In the genomic region with DNA sequence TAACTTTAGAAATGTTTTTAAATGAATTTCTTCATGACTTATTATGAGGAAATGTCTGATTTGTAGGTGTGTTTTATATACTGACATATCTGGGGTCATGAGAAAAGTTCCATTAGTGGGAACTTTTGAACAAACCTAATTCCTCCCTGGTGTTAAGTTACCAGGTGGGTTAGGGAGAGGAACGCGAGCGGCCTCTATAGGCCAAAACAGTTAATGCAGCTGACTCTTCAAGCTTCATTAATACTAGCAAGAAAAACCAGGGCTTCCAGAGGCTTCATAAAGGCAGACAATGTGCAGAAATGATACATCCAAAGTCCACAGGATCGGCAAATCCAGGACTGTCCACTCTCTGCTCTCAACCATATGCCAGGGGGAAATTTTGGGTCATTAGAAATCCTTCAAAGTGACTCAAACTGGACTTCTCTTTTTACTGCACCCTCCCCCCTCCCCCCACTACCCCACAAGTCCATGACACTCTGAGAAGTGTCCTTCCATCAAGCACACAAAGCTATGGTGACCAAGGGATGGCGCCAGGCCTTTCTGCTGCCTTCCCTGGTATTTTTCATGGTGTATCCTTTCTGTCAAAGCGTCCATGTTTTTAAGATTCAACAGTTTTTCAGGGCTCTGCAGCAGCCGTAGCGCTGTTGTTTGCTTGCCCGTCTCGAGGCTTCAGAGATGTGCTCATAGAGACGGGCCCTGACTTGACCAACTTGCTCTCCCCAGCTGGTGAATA, we compare ENCODE assay signal across 9 mouse cellular contexts.
DNase-seq lines count a peak whose midpoint lies in the region; ATAC-seq and TF ChIP-seq lines count a peak whose summit lies in the region.
"Had no signal": no experiment of that assay in that cellular context is flagged by ENCODE, and none has a peak within 500 bp of the region (broad histone marks: within the 10 kb centered on the region; RNA-seq: fewer than 3 reads in every experiment).

No protein-coding gene starts in this region.

- 5% methylated on average over 11 of the region's 11 CpGs for WGBS in spleen, adult 2 months
- WGBS in hindbrain, postnatal 0 days, result under 1% methylated on average over 11 of the region's 11 CpGs
- 1% methylated on average over 11 of the region's 11 CpGs for WGBS in midbrain, embryonic 14.5 days

- no peaks in the 10 kb centered on the region for H3K9me3 ChIP-seq in hindbrain, postnatal 0 days (ENCODE audit: low read length)
- H3K9me3 ChIP-seq in midbrain, embryonic 14.5 days (ENCODE audit: control insufficient read depth, low read length), result no peaks in the 10 kb centered on the region

- H3K4me3 ChIP-seq in spleen, adult 2 months (ENCODE audit: extremely low read depth, insufficient read depth, insufficient read length), result no peak overlapping the region
- H3K4me3 ChIP-seq in hindbrain, postnatal 0 days (ENCODE audit: low read length), result peak overlapping the region; percentile 45; the same call in 1 of the 2 replicates
- peak overlapping the region; percentile 48 for H3K4me3 ChIP-seq in midbrain, embryonic 14.5 days (replicated peaks; ENCODE audit: low read depth, low read length)
- H3K4me3 ChIP-seq: erythroblast, embryonic 14.5 days had no signal

- H3K9ac ChIP-seq in hindbrain, postnatal 0 days (replicated peaks; ENCODE audit: low read length), result peak overlapping the region; percentile 63; the same call in 1 of the 2 replicates
- 0 out of 2 replicates have a peak overlapping the region, but pooled peaks have one; percentile 1 for H3K9ac ChIP-seq in midbrain, embryonic 14.5 days (replicated peaks; ENCODE audit: low read length)

- TF ChIP-seq POLR2A in spleen, adult 2 months (IDR thresholded peaks at IDR 0.05; ENCODE audit: low read depth, low read length), result no peak
- no peak for TF ChIP-seq POLR2A in brain, embryonic 14.5 days (IDR thresholded peaks at IDR 0.05; ENCODE audit: borderline replicate concordance, extremely low read depth, insufficient read depth, insufficient read length, poor library complexity, severe bottlenecking)

- no peak for ATAC-seq in hindbrain, postnatal 0 days
- peak; percentile 3; the same call in 1 of the 2 replicates for ATAC-seq in midbrain, embryonic 14.5 days (ENCODE audit: low FRiP score, low TSS enrichment)

- peak overlapping the region; percentile 84 for H3K4me2 ChIP-seq in hindbrain, postnatal 0 days (ENCODE audit: low read depth, low read length)
- H3K4me2 ChIP-seq in midbrain, embryonic 14.5 days (ENCODE audit: low read length), result peak overlapping the region; percentile 70

- peaks cover 19% of the 10 kb centered on the region for H3K27me3 ChIP-seq in spleen, adult 2 months (ENCODE audit: control insufficient read depth, insufficient read depth, low read length)
- H3K27me3 ChIP-seq in hindbrain, postnatal 0 days (ENCODE audit: insufficient read depth, low read length), result no peaks in the 10 kb centered on the region
- peaks cover 4% of the 10 kb centered on the region; the same call in 1 of the 2 replicates for H3K27me3 ChIP-seq in midbrain, embryonic 14.5 days (ENCODE audit: control insufficient read depth, insufficient read depth, low read length)

- H3K36me3 ChIP-seq in spleen, adult 2 months (ENCODE audit: control insufficient read depth, insufficient read depth, low read length), result no peaks in the 10 kb centered on the region
- no peaks in the 10 kb centered on the region for H3K36me3 ChIP-seq in hindbrain, postnatal 0 days (ENCODE audit: insufficient read depth, low read length)
- H3K36me3 ChIP-seq in midbrain, embryonic 14.5 days (ENCODE audit: control insufficient read depth, insufficient read depth, low read length), result no peaks in the 10 kb centered on the region

- peak; percentile 18; the same call in 1 of the 2 replicates for TF ChIP-seq CTCF in spleen, adult 2 months (IDR thresholded peaks at IDR 0.05; ENCODE audit: extremely low read depth, insufficient read depth, insufficient read length, insufficient replicate concordance)
- peak; percentile 79; the same call in 1 of the 2 replicates for TF ChIP-seq CTCF in brain, embryonic 14.5 days (IDR thresholded peaks at IDR 0.05; ENCODE audit: borderline replicate concordance, extremely low read depth, insufficient read depth, insufficient read length)
- peak; percentile 83 for TF ChIP-seq CTCF in hindbrain, postnatal 0 days (IDR thresholded peaks at IDR 0.05; ENCODE audit: low read depth)

- DNase-seq in spleen, adult 2 months (ENCODE audit: low read depth in 1 of 2, low spot score in 2 of 2), result peak in 1 of 2 experiments; percentile 27
- no peak for DNase-seq in spleen, postnatal 36 days (ENCODE audit: low spot score in 2 of 2)
- DNase-seq in brain, embryonic 14.5 days (ENCODE audit: low read depth), result peak; percentile 87
- DNase-seq in fibroblast of lung, adult 2 months (ENCODE audit: low read depth), result peak; percentile 40
- DNase-seq in hindbrain, postnatal 0 days (ENCODE audit: low spot score), result peak; percentile 89
- peak; percentile 77 to 80 for DNase-seq in left cerebral cortex, adult 18-20 months (ENCODE audit: low spot score in 2 of 2)
- DNase-seq in midbrain, embryonic 14.5 days, result peak; percentile 90
- DNase-seq in thymus, postnatal 36 days, result peak; percentile 27 to 49

- no peak overlapping the region for H3K27ac ChIP-seq in spleen, adult 2 months (ENCODE audit: insufficient read depth, low read length)
- H3K27ac ChIP-seq in hindbrain, postnatal 0 days, result peak overlapping the region; percentile 87
- peak overlapping the region; percentile 92 for H3K27ac ChIP-seq in midbrain, embryonic 14.5 days (replicated peaks; ENCODE audit: low read depth, low read length)

- peaks cover 3% of the 10 kb centered on the region; the same call in 1 of the 2 replicates for H3K4me1 ChIP-seq in spleen, adult 2 months (ENCODE audit: control insufficient read depth, insufficient read depth, insufficient read length)
- peaks cover 21% of the 10 kb centered on the region; the same call in 1 of the 2 replicates for H3K4me1 ChIP-seq in hindbrain, postnatal 0 days (ENCODE audit: insufficient read depth, low read length)
- H3K4me1 ChIP-seq in midbrain, embryonic 14.5 days (ENCODE audit: control insufficient read depth, insufficient read depth, low read length), result peaks cover 29% of the 10 kb centered on the region

Comparison
In these comparisons a context has a peak if more than half of its experiments do, and no peak if none do; other contexts are left out.
1. DNase-seq: peak in brain, embryonic 14.5 days (single experiment), fibroblast of lung, adult 2 months (single experiment), hindbrain, postnatal 0 days (single experiment), left cerebral cortex, adult 18-20 months (2 of 2), midbrain, embryonic 14.5 days (single experiment) and thymus, postnatal 36 days (2 of 2); none in spleen, postnatal 36 days (0 of 2).
2. CTCF ChIP-seq: peak in every context shown above with its lines; median percentile 83 in hindbrain, postnatal 0 days; 79 in brain, embryonic 14.5 days; 18 in spleen, adult 2 months.